Mouse (Mus musculus) liver, adult (tissue): ENCODE measurements at regions not wholly inside any gene's neighbourhood (a gene's known extent, or its start where the extent isn't known, plus 50 kb on each side); places are given as distances from the start of the nearest gene placed in this dataset.

Experiments used
- GATA4 ChIP-seq: IDR thresholded peaks from 2 replicates; pipeline ENCODE4 v1.6.1; 2014; ENCODE audit warnings: mild to moderate bottlenecking, low read length; ENCODE audit not compliant: insufficient replicate concordance

DNA sequence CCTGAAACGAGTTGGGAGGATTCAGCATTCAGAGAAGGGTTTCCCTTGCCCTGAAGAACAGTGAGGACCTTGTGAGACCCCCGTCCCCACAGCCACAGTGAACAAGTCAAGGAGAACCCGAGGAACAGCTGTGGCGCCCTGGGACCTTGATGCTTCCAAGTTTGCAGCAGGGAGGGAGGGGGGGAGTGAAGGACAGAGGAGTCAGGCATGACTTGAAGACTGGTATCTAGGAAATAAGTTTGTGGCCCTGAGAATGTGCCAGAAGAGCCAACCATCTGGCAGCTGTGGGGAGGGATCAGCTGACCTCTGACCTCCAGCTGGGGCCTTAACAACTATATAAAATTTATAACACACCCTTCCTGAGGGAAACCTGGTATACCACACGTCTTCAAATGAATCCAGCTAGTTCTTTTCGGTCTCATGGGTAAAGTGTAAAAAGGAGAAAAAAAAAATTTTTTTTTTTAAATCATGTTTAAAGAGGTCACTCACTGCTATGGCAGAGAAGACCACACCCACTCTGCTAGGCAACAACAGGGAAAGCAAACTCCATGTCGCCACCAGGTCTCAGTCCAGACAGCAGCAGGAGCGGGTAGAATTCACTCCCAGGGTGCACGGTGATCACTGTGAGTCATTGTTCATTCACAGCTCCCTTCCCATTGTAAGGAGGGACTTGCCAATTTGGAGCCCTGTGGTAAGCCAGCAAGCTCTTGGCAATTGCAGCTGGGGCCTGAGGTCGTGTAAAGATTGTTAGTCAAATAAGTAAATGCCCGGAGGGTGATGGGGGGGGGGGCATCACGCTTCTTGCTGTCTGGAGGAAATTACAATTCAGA lies 58.3 kb upstream of the Ralgps2 start:
- TF ChIP-seq GATA4: no peak

DNA sequence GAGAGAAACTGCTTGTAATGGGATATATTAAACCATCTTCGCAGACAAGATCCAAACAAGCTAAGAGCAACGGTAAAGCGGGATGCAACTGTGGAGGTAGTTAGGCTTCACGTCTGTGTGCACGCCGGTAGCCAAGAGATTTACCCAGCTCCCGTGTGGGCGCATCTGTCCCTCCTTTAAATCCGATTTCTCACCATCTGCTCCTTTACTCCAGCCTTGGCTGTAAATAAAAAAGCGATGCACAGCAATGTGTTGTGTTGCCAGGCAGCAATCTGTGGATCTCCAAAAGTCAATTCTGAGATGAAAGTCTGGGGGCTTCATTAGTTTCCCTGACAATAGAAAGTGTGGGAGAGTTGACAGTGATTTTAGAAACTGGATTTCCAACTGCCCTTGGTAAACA lies 57.6 kb upstream of the Ralgps2 start:
- TF ChIP-seq GATA4: no peak

DNA sequence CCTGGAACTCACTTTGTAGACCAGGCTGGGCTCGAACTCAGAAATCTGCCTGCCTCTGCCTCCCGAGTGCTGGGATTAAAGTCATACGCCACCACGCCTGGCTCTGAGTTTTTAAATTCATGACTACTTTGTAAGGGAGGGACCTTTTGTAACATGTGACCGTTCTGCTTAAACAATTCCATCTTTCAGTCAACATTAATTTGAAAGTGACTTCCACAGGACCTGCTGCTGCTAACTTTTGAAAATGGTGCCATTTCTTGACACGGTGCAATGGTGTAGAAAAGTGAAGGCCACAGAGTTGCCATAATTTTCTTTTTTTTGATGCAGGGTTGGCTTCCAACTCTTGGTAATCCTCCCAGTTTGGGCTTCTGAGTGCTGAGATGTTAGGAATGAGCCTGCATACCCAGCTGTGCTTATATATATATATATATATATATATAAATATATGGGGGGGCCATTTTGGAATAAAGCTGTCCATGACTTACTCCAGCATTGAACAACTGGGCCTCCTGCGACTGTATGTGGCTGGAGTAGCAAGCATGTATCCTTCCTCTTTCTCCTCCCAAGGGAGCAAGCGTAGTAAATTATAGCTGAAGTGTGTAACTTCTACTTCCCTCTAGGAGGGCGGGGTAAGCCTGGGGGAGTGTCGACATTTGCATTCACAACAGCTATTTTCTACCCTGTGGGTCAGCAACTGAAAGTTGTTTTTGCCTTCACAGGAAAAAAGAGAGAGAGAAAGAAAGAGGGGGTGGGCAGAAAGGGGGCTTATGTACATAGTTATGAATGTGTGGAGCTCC lies 56.9 kb upstream of the Ralgps2 start:
- no peak for TF ChIP-seq GATA4

DNA sequence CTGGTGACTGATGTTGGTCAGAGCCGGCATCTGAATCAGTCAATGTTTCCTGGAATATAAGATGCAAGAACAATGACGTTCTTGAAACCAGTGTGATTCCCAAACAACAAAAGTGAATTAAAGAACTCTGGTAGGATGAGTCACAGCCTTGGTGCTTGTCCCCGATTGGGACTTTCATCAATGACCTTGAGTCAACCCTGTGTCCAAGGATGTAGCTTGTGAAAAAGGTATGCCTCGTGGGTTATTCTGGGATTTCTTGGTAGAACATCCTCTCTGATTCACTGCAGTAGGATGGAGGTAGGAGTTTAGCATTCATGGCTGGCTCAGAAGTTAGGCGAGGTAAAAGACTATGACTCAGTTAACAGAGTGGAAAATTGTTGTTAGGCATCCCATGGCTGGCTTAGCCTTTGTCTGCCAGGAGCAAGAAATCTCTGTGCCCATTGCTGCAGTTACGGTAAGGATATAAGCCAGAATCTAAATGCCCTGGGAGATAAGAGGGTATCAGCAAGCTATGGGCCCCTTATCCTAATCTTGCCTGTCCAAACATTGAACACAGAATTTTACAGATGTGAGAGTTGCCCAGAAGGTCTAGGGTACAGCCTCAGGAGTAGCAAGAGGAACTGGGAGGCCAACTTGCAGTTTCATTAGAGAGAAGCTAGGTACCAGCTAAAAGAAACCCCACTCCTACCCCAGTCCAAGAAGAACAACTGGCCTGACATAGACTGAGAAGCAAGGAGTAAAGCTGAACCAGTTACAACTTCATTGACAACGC lies 55.9 kb upstream of the Ralgps2 start:
- no peak for TF ChIP-seq GATA4

DNA sequence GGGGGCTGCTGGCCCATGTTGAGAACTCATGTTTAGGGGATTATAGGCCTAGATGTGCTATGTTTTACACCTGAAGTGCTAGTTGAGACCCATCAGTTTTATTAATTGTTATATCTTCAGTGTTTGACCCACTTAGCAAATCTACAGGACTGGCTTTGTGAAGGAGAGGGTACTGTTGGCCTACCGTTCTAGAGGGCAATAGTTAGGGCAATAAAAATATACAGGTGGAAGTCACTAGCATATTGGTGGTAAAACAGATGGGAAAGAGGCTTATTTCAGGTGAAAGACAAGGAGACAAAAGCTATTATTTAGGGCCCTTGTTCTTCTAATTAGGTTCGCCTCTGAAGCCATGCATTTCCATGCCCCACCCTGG lies 55.2 kb upstream of the Ralgps2 start:
- no peak for TF ChIP-seq GATA4

DNA sequence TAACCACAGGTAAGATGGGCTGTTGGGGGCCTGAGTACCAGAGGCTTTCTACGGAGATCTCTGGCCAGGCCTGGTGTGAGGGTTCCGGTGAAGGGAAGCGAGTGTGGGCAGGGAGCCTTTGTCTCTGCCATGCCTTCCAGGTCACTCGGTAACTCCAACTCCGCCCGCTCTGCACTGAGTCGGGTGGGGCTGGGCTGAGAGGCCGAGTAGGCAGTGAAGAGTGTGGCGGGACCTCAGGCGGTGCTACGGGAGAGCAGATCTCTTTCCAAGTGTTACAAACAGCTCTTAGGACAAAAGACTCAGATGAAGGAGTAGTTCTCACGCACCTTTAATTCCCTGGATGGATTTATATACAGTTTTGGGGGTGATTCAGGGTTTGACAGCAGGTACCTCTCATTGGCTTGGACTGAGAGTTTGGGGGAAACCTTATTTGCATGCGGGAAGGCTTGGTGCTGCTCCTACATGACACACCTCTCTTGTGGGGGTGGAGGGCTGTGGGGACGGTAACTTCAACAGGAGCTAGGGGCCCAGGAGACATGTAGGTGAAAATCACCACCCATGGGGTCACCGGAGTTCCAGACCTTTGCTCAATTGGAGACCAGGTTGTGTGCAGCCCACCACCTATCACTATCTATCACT lies 54.7 kb upstream of the Ralgps2 start:
- no peak for TF ChIP-seq GATA4

DNA sequence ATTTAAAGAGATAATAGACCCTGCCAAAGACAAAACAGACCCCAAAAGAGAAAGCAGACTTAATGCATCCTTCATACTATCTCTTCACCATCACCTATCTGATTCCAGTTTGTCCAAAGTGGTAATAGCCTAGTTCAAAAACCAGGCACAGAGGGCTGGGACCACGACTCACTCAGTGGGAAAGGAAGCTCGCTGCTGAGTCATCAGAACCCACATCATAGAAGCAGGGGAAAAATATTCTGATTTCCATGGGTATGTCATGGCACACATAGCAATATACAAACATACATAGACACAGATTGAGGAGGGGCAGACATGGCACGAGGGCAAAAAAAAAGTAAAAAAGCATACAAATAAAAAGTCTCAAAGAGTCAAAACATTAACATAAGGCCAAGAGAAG lies 53.7 kb upstream of the Ralgps2 start:
- no peak for TF ChIP-seq GATA4

DNA sequence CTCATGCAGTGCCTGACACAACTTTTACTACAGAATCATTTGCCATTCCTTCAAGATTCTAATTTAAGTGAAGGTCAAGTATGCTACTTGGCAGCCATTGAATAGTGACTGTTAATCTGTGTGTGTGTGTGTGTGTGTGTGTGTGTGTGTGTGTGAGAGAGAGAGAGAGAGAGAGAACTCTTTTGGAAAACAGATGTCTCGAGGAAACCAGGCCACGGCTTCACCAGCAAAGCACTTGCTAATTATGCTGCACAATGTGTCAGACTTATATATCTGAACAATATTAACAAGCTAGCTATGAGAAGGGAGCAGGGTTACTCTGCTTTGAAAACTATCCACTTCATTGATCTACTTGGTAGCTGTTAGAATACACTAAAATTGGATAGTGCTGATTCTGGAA lies 53.1 kb upstream of the Ralgps2 start:
- no peak for TF ChIP-seq GATA4

DNA sequence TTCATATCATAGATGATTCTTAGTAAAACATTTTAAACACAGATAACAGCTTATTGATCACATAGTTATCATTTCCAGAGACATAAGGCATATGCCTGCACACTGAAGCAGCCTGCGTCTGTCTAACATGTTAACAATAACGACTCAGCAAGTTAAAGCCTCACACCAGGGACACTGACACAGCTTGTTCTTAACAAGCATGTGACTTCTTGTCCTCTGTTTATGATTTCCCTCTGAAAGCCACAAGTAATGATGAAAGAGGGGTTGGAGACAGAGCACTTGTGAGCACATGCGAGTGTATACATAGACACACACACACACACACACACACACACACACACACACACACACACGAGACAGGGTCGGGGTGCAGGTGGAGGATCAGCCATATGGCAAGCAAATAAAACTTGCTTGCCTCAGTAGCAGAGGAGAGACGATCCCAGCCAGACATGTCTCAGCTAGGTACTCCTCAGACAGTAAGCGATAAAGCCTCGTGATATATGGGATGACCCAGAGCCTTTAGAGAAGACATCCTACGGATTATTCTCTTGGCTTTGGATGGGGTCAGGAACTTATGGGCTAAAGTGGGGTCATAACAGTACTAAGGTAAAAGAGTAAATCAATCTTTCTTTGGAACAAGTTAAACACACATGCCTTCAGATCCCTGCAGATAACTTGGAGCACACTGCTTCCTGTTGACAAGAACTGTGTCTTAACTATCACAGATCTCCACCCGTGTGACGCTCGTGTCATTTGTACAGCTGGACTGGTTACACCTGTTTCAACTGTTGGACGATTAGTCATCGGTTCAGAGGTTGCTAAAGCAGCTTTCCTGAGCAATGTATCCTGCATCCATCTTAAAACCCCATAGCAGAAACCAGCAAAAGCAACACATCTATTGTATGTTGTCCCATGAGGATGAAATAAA lies 51.4 kb upstream of the Ralgps2 start:
- no peak for TF ChIP-seq GATA4

DNA sequence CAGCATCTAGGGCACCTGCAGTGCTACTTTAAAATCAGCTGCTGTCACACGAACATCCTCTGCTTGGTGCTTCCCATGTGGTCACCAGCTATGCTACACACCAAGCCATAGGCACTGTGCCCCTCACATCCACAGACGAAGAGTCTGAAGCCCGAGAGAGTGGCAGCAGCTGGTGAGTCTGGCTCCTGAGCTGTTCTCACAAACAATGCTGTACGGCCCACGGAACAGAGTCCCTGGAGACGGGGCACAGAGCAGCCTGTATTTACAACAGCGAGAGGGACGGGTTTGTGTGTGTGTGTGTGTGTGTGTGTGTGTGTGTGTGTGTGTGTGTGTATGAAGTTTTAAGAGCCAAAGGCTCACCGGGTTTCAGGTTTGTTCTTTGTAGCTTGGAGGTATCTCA lies 50.7 kb upstream of the Ralgps2 start:
- TF ChIP-seq GATA4: no peak

DNA sequence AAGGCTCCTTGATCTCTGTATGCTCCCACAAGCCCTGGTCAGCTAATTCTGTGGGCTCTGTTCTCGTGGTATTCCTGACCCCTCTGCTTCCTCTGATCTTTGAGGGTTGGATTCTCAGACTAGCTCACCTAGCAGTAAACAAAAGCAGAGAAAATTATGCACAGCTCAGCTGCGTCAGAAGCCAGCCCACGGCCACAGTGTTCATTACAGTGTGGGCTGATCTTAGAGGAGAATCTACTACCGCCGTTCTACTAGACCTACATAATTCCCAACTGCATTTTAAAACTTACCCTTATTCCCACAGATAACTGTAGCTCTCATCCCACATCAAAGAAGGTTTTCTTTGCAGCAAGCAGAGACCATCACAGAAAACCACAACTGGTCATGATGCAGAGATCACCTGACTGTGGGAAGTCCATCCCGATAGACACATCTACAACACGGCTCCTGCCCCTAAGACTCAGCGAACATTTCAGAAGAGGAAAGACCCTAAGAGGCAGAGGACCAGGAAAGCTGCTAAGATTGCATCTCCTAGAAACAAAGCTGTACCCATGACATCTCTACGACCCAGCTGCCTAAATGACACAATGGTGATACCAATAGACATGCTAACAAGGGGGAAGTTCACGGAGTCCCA lies 49.8 kb upstream of the Ralgps2 start:
- no peak for TF ChIP-seq GATA4
